Mouse (Mus musculus): ENCODE data around the gene Fam205a3. TPM values are rescaled to one million over a fixed set of nuclear protein-coding genes. Genes with fewer than 3 reads are reported as not detected.
"Not testable (repeated sequence)": the region's sequence is repeated elsewhere in the genome, so short reads cannot be mapped to it uniquely, and the experiment has no call there.

Fam205a3 gene
- total RNA-seq (2021): not detected
- long read RNA-seq, experiment 1: 0 reads
- long read RNA-seq, experiment 2, partial matches to known transcripts: 0 of 1 reads
- long read RNA-seq, experiment 2, other reads (novel, unspliced or antisense): 1 of 1 reads

GRCm38 (mm10) chr4:42318034-42318433 lies at the start of gene Fam205a3:
TSS of gene Fam205a3 (plus strand) at chr4:42318334.
- H3K27ac ChIP-seq; DNase-seq (ENCODE audit: low spot score in 2 of 2); H3K4me3 ChIP-seq: not testable (repeated sequence)

- not testable (repeated sequence) for H3K27ac ChIP-seq; H3K4me3 ChIP-seq; DNase-seq (ENCODE audit: low spot score in 2 of 2)
Observed at GRCm38 (mm10) chr4:42293967-42294366, 24.2 kb upstream of the Fam205a3 start, which contains the start of gene Gm21953. TSS of gene Gm21953 (plus strand) at chr4:42294267.

Other genes starting within 250 kb of the Fam205a3 start
- not detected for gene Gm3893, start 227.1 kb upstream of the Fam205a3 start, total RNA-seq (2021)
- 10 to 100 TPM in 1 of 2 experiments, 1 to 10 TPM in 1; 1.6 to 16.4 TPM for gene Gm13304, start 203.5 kb upstream of the Fam205a3 start, total RNA-seq (2021)
- gene Gm13306, start 164.9 kb upstream of the Fam205a3 start, total RNA-seq (2021): 10 to 100 TPM; 10.1 to 13.1 TPM
- gene Gm13305, start 149.7 kb upstream of the Fam205a3 start, total RNA-seq (2021): 1 to 10 TPM in 1 of 2 experiments, under 1 TPM in 1; 0.82 to 1.6 TPM
- gene Gm10600, start 77.7 kb upstream of the Fam205a3 start, total RNA-seq (2021): 10 to 100 TPM in 1 of 2 experiments, 1 to 10 TPM in 1; 9.8 to 10.2 TPM
- gene Ccl21b, start 62.6 kb upstream of the Fam205a3 start, total RNA-seq (2021): not detected
- not detected for gene Gm21953, start 24.1 kb upstream of the Fam205a3 start, total RNA-seq (2021)
- not detected for gene Gm21586, start 121.0 kb downstream of the Fam205a3 start, total RNA-seq (2021)
- gene Gm2163, start 148.4 kb downstream of the Fam205a3 start, total RNA-seq (2021): 1 to 10 TPM; 1.8 to 2.3 TPM
- not detected for gene Fam205a2, start 209.8 kb downstream of the Fam205a3 start, total RNA-seq (2021)

Data from layer of hippocampus, adult 2 months (tissue).